ENCODE assay signal across 10 mouse cellular contexts in the genomic region with DNA sequence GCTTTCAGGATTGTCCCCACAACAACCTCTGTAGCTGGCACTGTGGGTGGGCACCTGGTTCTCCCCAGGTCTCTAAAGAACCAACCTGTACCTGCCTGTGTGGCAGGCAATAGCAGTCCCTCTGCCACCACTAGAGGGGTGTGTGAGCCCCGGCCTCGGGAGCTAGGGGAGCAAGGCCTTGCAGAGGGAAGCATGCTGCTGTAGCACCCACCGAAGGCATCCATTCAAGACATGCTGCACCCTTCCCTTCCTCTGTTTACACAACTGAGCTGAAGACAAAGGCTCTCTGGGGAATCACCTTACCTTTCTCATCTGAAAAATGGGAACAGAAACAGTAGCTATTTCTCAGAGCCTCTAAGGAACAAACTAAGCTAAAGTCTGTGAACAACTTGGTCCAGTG. TPM values are rescaled to one million over a fixed set of nuclear protein-coding genes. Genes with fewer than 3 reads are reported as not detected.
DNase-seq lines count a peak whose midpoint lies in the region; ATAC-seq and TF ChIP-seq lines count a peak whose summit lies in the region.
"Had no signal": no experiment of that assay in that cellular context is flagged by ENCODE, and none has a peak within 500 bp of the region (broad histone marks: within the 10 kb centered on the region; RNA-seq: fewer than 3 reads in every experiment).

No protein-coding gene starts in this region.

- TF ChIP-seq CTCF in lung, postnatal 0 days (IDR thresholded peaks at IDR 0.05) = peak; percentile 58
- TF ChIP-seq CTCF in stomach, postnatal 0 days (IDR thresholded peaks at IDR 0.05; ENCODE audit: low read depth) = peak; percentile 67

- H3K27ac ChIP-seq in lung, postnatal 0 days (ENCODE audit: low read length) = no peak overlapping the region
- peak overlapping the region; percentile 100 for H3K27ac ChIP-seq in forebrain, embryonic 13.5 days
- H3K27ac ChIP-seq in stomach, postnatal 0 days (replicated peaks) = no peak overlapping the region
- H3K27ac ChIP-seq: stomach, embryonic 15.5 days had no signal

- no peak for DNase-seq in lung, postnatal 0 days (ENCODE audit: low spot score)
- no peak for DNase-seq in lung, postnatal 25 days (ENCODE audit: low spot score)
- peak; percentile 61 for DNase-seq in brain, adult 2 months (ENCODE audit: low read depth, low spot score)
- DNase-seq in stomach, postnatal 0 days (ENCODE audit: low spot score) = peak; percentile 49
- no peak for DNase-seq in heart, postnatal 10 days
- DNase-seq in adrenal gland, postnatal 14 days = no peak

- peaks cover 17% of the 10 kb centered on the region for H3K27me3 ChIP-seq in lung, postnatal 0 days (replicated peaks; ENCODE audit: insufficient read depth, low read length)
- H3K27me3 ChIP-seq in forebrain, embryonic 13.5 days = 0 out of 2 replicates have a peak, but pooled peaks cover 5% of the 10 kb centered on the region
- H3K27me3 ChIP-seq in stomach, postnatal 0 days (ENCODE audit: control insufficient read depth, insufficient read depth, low read length) = peaks cover 2% of the 10 kb centered on the region; the same call in 1 of the 2 replicates

- no peaks in the 10 kb centered on the region for H3K36me3 ChIP-seq in lung, postnatal 0 days (ENCODE audit: insufficient read depth, low read length)
- H3K36me3 ChIP-seq in forebrain, embryonic 13.5 days (ENCODE audit: poor library complexity, severe bottlenecking) = peaks cover 8% of the 10 kb centered on the region
- H3K36me3 ChIP-seq in stomach, postnatal 0 days (ENCODE audit: control insufficient read depth, insufficient read depth, low read length) = no peaks in the 10 kb centered on the region
- H3K36me3 ChIP-seq: stomach, embryonic 15.5 days had no signal

- no peak for ATAC-seq in lung, postnatal 0 days
- no peak for ATAC-seq in forebrain, embryonic 13.5 days
- ATAC-seq in stomach, postnatal 0 days (ENCODE audit: low FRiP score, low TSS enrichment) = no peak

- no peak for TF ChIP-seq EP300 in lung, postnatal 0 days (IDR thresholded peaks at IDR 0.05)
- TF ChIP-seq EP300 in stomach, postnatal 0 days (optimal IDR thresholded peaks at IDR 0.05) = no peak

- no peak overlapping the region for H3K9ac ChIP-seq in lung, postnatal 0 days (replicated peaks; ENCODE audit: low read depth)
- H3K9ac ChIP-seq in forebrain, embryonic 13.5 days = 0 out of 2 replicates have a peak overlapping the region, but pooled peaks have one; percentile 23
- no peak overlapping the region for H3K9ac ChIP-seq in stomach, postnatal 0 days (ENCODE audit: low read length)
- H3K9ac ChIP-seq: stomach, embryonic 15.5 days had no signal

- H3K4me1 ChIP-seq in lung, postnatal 0 days (ENCODE audit: insufficient read depth, low read depth, low read length) = no peaks in the 10 kb centered on the region
- peaks cover 98% of the 10 kb centered on the region for H3K4me1 ChIP-seq in forebrain, embryonic 13.5 days
- no peaks in the 10 kb centered on the region for H3K4me1 ChIP-seq in stomach, postnatal 0 days (replicated peaks; ENCODE audit: control insufficient read depth, insufficient read depth)
- H3K4me1 ChIP-seq: stomach, embryonic 15.5 days had no signal

- intact Hi-C loops in heart, postnatal 10 days (cut with DNase I) = no loop called here

- no peak overlapping the region for H3K4me3 ChIP-seq in lung, postnatal 0 days (ENCODE audit: low read depth, low read length)
- no peak overlapping the region for H3K4me3 ChIP-seq in forebrain, embryonic 13.5 days
- no peak overlapping the region for H3K4me3 ChIP-seq in stomach, postnatal 0 days (ENCODE audit: low read depth, low read length)
- H3K4me3 ChIP-seq: stomach, embryonic 15.5 days had no signal

- H3K4me2 ChIP-seq in lung, postnatal 0 days (replicated peaks; ENCODE audit: low read depth, low read length) = no peak overlapping the region
- 0 out of 2 replicates have a peak overlapping the region, but pooled peaks have one; percentile 5 for H3K4me2 ChIP-seq in forebrain, embryonic 13.5 days
- no peak overlapping the region for H3K4me2 ChIP-seq in stomach, postnatal 0 days (replicated peaks; ENCODE audit: low read depth)
- H3K4me2 ChIP-seq: stomach, embryonic 15.5 days had no signal

- WGBS in lung, postnatal 0 days = 8% methylated on average over 3 of the region's 3 CpGs
- WGBS in forebrain, embryonic 13.5 days = 2% methylated on average over 3 of the region's 3 CpGs
- 12% methylated on average over 3 of the region's 3 CpGs for WGBS in stomach, postnatal 0 days

- H3K9me3 ChIP-seq in lung, postnatal 0 days (ENCODE audit: low read length) = no peaks in the 10 kb centered on the region
- no peaks in the 10 kb centered on the region for H3K9me3 ChIP-seq in forebrain, embryonic 13.5 days (replicated peaks)
- H3K9me3 ChIP-seq in stomach, postnatal 0 days (ENCODE audit: control insufficient read depth, low read length) = no peaks in the 10 kb centered on the region
- H3K9me3 ChIP-seq: stomach, embryonic 15.5 days had no signal

RNA-seq across cellular contexts. Expression of a gene that starts 19.3 kb away (rescaled TPM):
- 3.9 and 4.9 TPM in 2 replicates for polyA plus RNA-seq in lung, postnatal 0 days (2015; fragmentation: Nextera tagmentation; extraction: Ambion mirVana)
- polyA plus RNA-seq in forebrain, embryonic 13.5 days (2015; fragmentation: Nextera tagmentation; extraction: Ambion mirVana) = 0.18 and 0.26 TPM in 2 replicates
- 19.4 and 27.0 TPM in 2 replicates for polyA plus RNA-seq in stomach, postnatal 0 days (2015; fragmentation: Nextera tagmentation; extraction: Ambion mirVana)
- total RNA-seq in heart, postnatal 10 days (2021) = not detected
- total RNA-seq in adrenal gland, postnatal 14 days (2021) = 0.86 and 2.1 TPM in 2 replicates
- total RNA-seq: common myeloid progenitor, adult 5-6 weeks had no signal

RNA-seq across cellular contexts. Expression of a gene that starts 51.8 kb away (rescaled TPM):
- 1.8 and 2.0 TPM in 2 replicates for polyA plus RNA-seq in lung, postnatal 0 days (2015; fragmentation: Nextera tagmentation; extraction: Ambion mirVana)
- 0.31 TPM in 1 of 2 replicates, not detected in the other for polyA plus RNA-seq in forebrain, embryonic 13.5 days (2015; fragmentation: Nextera tagmentation; extraction: Ambion mirVana)
- 0.36 and 2.0 TPM in 2 replicates for polyA plus RNA-seq in stomach, postnatal 0 days (2015; fragmentation: Nextera tagmentation; extraction: Ambion mirVana)
- under 1 TPM in 1 of 2 experiments, not detected in 1; 0.29 TPM for total RNA-seq in heart, postnatal 10 days (2021)
- 0.96 and 1.5 TPM in 2 replicates for total RNA-seq in adrenal gland, postnatal 14 days (2021)
- total RNA-seq: common myeloid progenitor, adult 5-6 weeks had no signal
- polyA plus RNA-seq: heart, embryonic 16.5 days had no signal

Comparison
In these comparisons a context has a peak if more than half of its experiments do, and no peak if none do; other contexts are left out.
1. DNase-seq: peak in brain, adult 2 months (single experiment) and stomach, postnatal 0 days (single experiment); none in lung, postnatal 0 days (single experiment), lung, postnatal 25 days (single experiment), heart, postnatal 10 days (0 of 2) and adrenal gland, postnatal 14 days (single experiment).